Mouse (Mus musculus): ENCODE measurements around the gene Crat. TPM values are rescaled to one million over a fixed set of nuclear protein-coding genes. Genes with fewer than 3 reads are reported as not detected.

Crat gene
- polyA plus RNA-seq, 1 experiment from 2014 or later: 64.3 TPM

DNA sequence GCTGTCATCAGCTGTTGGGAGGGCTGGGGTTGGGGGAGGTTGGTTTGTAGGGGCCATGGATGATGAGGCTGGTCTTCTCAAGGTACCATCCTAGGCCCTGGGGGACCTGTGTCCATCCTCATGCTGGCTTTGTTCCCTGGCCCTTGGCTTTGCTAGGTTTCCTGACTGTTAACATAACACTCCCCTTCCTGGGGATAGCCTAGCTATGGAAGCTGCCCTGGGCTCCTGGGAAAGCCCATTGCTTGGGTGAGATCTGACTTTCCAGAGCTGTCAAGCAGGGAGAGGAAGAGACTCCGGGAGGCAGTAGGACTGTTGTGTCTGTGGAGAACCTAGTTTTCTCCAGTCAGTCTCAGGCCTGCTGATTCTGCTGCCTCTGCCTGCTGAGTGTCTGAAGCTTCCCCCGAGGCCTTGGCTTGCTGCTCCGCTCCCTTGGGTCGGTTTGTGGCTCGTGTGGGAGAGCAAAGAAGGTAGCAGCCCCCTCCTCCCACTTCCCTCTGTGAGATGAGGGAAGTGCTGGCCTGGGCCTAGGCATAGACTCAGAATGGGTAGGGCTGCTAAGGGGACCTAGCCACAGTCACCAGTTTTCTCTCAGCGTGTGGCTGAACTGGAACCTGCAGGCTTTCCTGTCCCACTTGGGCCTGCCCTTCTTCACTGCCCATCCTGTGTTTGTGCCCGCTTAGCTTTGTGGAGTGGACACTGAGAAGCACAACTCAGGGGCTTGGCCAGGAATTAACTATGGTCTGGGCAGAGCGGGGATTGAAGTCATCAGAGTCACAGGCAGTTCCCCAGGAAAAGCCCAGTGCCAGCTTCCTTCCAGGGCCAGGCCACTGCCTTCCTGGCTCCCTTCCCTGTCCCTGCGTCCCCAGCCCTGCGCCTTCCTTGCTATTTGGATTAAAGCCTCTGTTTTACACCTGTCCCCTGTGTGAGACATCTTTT lies 31.5 kb upstream of the Crat start:
- TF ChIP-seq EP300 (IDR thresholded peaks at IDR 0.05; ENCODE audit: low read depth) (no peak), CTCF (IDR thresholded peaks at IDR 0.05; ENCODE audit: low read depth) (no peak)
- no peak overlapping the region for H3K4me2 ChIP-seq (ENCODE audit: low read depth, low read length)
- H3K36me3 ChIP-seq (replicated peaks; ENCODE audit: insufficient read depth, low read length): peaks cover 58% of the 10 kb centered on the region
- no peak for DNase-seq
- H3K27me3 ChIP-seq (ENCODE audit: insufficient read depth, low read length): no peaks in the 10 kb centered on the region
- no peak overlapping the region for H3K4me3 ChIP-seq (ENCODE audit: low read depth, low read length)
- ATAC-seq: no peak
- H3K9ac ChIP-seq (replicated peaks): no peak overlapping the region
- peaks cover 30% of the 10 kb centered on the region for H3K4me1 ChIP-seq (ENCODE audit: insufficient read depth)
- 0 out of 2 replicates have a peak overlapping the region, but pooled peaks have one; percentile 51 for H3K27ac ChIP-seq (ENCODE audit: low read depth)
- WGBS (ENCODE audit: insufficient replicate concordance): 71% methylated on average over 10 of the region's 10 CpGs
- H3K9me3 ChIP-seq (ENCODE audit: low read length): no peaks in the 10 kb centered on the region

DNA sequence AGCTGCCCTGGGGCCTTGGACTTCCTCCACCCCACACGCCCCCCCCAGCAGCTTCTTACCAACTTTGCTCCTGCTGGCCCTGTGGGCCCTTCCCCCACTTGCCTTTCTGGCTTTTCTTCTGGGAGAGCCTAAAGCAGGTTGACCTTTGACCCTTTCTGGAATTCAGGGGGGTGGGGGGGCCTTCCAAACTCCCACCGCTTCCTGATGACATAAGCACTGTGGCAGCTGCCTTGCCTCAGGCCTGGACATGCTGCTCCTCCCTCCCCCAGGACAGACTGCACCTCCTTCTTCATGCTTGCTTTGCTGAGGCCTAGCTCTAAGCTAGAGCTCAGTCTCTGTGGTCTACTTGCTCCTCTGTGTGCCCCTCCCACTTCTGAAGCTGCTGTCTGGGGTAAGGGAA lies 29.7 kb upstream of the Crat start:
- no peaks in the 10 kb centered on the region for H3K9me3 ChIP-seq (ENCODE audit: low read length)
- DNase-seq: no peak
- H3K9ac ChIP-seq (replicated peaks): peak overlapping the region; percentile 13; the same call in 1 of the 2 replicates
- H3K36me3 ChIP-seq (replicated peaks; ENCODE audit: insufficient read depth, low read length): peaks cover 64% of the 10 kb centered on the region
- H3K4me2 ChIP-seq (ENCODE audit: low read depth, low read length): no peak overlapping the region
- H3K4me1 ChIP-seq (ENCODE audit: insufficient read depth): peaks cover 45% of the 10 kb centered on the region
- H3K27ac ChIP-seq (ENCODE audit: low read depth): no peak overlapping the region
- H3K27me3 ChIP-seq (ENCODE audit: insufficient read depth, low read length): no peaks in the 10 kb centered on the region
- no peak overlapping the region for H3K4me3 ChIP-seq (ENCODE audit: low read depth, low read length)
- peak; percentile 18; the same call in 1 of the 2 replicates for ATAC-seq
- TF ChIP-seq CTCF (IDR thresholded peaks at IDR 0.05; ENCODE audit: low read depth) (no peak), EP300 (IDR thresholded peaks at IDR 0.05; ENCODE audit: low read depth) (no peak)
- WGBS (ENCODE audit: insufficient replicate concordance): 61% methylated on average over 2 of the region's 2 CpGs

DNA sequence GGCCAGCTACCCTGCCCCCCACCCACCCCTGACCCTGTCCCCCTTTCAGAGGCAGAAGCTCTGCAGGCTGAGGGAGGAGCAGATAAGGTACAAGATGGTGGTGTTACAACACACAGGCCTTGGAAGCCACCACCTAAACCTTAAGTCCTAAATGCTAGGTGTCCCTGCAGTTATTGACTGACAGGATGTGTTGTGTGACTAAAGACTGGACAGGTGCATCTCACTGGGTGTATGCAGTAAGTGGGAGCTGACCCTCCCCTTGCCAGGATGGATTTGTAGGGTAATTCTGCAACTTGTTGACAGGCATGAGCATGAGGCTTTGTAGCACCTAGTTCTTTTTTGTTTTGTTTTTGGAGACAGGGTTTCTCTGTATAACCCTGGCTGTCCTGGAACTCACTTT lies 28.8 kb upstream of the Crat start:
- Histone ChIP-seq H3K4me3 (ENCODE audit: low read depth, low read length) (no peak overlapping the region), H3K36me3 (replicated peaks; ENCODE audit: insufficient read depth, low read length) (peaks cover 66% of the 10 kb centered on the region), H3K4me1 (ENCODE audit: insufficient read depth) (peaks cover 45% of the 10 kb centered on the region), H3K9ac (replicated peaks) (no peak overlapping the region), H3K27me3 (ENCODE audit: insufficient read depth, low read length) (no peaks in the 10 kb centered on the region), H3K9me3 (ENCODE audit: low read length) (no peaks in the 10 kb centered on the region), H3K4me2 (ENCODE audit: low read depth, low read length) (no peak overlapping the region), H3K27ac (ENCODE audit: low read depth) (no peak overlapping the region)
- DNase-seq (no peak), ATAC-seq (no peak)
- no peak for TF ChIP-seq CTCF (IDR thresholded peaks at IDR 0.05; ENCODE audit: low read depth)
- TF ChIP-seq EP300 (IDR thresholded peaks at IDR 0.05; ENCODE audit: low read depth): no peak

DNA sequence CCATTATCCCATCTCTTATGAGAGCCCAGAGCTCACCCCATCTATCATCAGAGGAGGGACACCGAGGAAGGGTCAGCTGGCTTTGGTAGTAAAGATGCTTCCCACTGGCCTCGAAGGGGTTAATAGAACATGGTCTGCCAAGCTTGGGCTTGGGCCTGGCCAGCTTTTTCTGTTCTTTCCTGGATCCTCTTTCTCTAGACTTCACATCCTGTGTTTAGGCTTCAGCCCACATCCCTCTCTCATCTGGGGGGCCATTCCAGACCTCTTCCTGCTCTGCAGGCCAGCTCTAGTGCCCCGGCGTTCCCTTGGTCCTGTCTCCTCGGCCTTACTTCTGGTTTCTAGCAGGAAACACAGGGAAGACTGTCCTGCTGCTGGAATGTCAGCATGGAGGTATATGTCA lies 28.4 kb upstream of the Crat start:
- Histone ChIP-seq H3K9ac (replicated peaks) (no peak overlapping the region), H3K4me3 (ENCODE audit: low read depth, low read length) (no peak overlapping the region), H3K36me3 (replicated peaks; ENCODE audit: insufficient read depth, low read length) (peaks cover 66% of the 10 kb centered on the region), H3K4me2 (ENCODE audit: low read depth, low read length) (no peak overlapping the region), H3K9me3 (ENCODE audit: low read length) (no peaks in the 10 kb centered on the region), H3K27me3 (ENCODE audit: insufficient read depth, low read length) (no peaks in the 10 kb centered on the region), H3K4me1 (ENCODE audit: insufficient read depth) (peaks cover 45% of the 10 kb centered on the region), H3K27ac (ENCODE audit: low read depth) (0 out of 2 replicates have a peak overlapping the region, but pooled peaks have one; percentile 22)
- 83% methylated on average over 5 of the region's 5 CpGs for WGBS (ENCODE audit: insufficient replicate concordance)
- ATAC-seq (no peak), DNase-seq (no peak)
- TF ChIP-seq CTCF (IDR thresholded peaks at IDR 0.05; ENCODE audit: low read depth): no peak
- TF ChIP-seq EP300 (IDR thresholded peaks at IDR 0.05; ENCODE audit: low read depth): no peak

DNA sequence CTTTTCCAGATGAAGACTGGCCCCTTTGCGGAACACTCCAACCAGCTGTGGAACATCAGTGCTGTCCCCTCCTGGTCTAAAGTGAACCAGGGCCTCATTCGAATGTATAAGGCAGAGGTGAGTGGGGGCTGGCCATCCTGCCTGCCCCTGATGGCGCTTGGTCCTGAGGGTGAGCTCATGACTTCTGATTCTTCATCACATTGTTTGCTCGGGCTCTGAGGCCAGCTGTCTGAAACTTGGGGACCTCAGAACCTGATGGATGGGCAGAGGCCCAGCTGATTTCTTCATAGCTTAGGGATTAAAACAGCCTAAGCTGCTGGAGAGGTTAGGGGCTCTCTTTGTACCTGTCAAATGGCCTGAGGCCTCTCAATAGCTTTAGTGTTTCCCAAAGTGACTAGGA lies 27.7 kb upstream of the Crat start:
- no peak overlapping the region; the same call in 1 of the 2 replicates for H3K9ac ChIP-seq (replicated peaks)
- peaks cover 45% of the 10 kb centered on the region for H3K4me1 ChIP-seq (ENCODE audit: insufficient read depth)
- DNase-seq: no peak
- no peaks in the 10 kb centered on the region for H3K9me3 ChIP-seq (ENCODE audit: low read length)
- TF ChIP-seq EP300 (IDR thresholded peaks at IDR 0.05; ENCODE audit: low read depth): no peak
- TF ChIP-seq CTCF (IDR thresholded peaks at IDR 0.05; ENCODE audit: low read depth): no peak
- WGBS (ENCODE audit: insufficient replicate concordance): 74% methylated on average over 4 of the region's 4 CpGs
- H3K27ac ChIP-seq (ENCODE audit: low read depth): 0 out of 2 replicates have a peak overlapping the region, but pooled peaks have one; percentile 22
- H3K27me3 ChIP-seq (ENCODE audit: insufficient read depth, low read length): no peaks in the 10 kb centered on the region
- no peak for ATAC-seq
- H3K36me3 ChIP-seq (replicated peaks; ENCODE audit: insufficient read depth, low read length): peaks cover 69% of the 10 kb centered on the region
- no peak overlapping the region for H3K4me3 ChIP-seq (ENCODE audit: low read depth, low read length)
- H3K4me2 ChIP-seq (ENCODE audit: low read depth, low read length): no peak overlapping the region

DNA sequence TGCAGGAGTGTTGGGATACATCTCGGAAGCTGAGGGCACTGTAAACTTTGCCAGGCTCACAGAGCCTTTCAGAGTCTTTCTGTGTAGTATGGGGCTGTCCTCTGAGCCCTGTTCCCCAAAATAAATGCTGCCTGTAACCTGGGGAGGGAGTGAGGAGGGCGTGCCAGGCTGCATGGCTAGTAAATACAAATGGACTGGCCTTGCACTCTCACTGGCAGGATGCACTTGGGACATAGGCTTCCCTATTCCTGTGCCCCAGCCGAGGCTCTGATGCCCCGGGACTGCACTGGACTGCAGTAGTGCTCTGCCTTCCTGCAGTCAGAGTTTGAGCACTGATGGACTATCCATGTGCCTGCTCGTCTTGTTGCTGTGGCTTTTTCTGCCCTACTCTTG lies 26.9 kb upstream of the Crat start:
- H3K9ac ChIP-seq (replicated peaks): peak overlapping the region; percentile 45
- no peaks in the 10 kb centered on the region for H3K27me3 ChIP-seq (ENCODE audit: insufficient read depth, low read length)
- peaks cover 45% of the 10 kb centered on the region for H3K4me1 ChIP-seq (ENCODE audit: insufficient read depth)
- no peak for TF ChIP-seq CTCF (IDR thresholded peaks at IDR 0.05; ENCODE audit: low read depth)
- H3K4me3 ChIP-seq (ENCODE audit: low read depth, low read length): 0 out of 2 replicates have a peak overlapping the region, but pooled peaks have one; percentile 2
- H3K4me2 ChIP-seq (ENCODE audit: low read depth, low read length): peak overlapping the region; percentile 55
- H3K9me3 ChIP-seq (ENCODE audit: low read length): no peaks in the 10 kb centered on the region
- DNase-seq (no peak), ATAC-seq (no peak)
- WGBS (ENCODE audit: insufficient replicate concordance): 58% methylated on average over 5 of the region's 5 CpGs
- H3K27ac ChIP-seq (ENCODE audit: low read depth): peak overlapping the region; percentile 95
- peaks cover 71% of the 10 kb centered on the region for H3K36me3 ChIP-seq (replicated peaks; ENCODE audit: insufficient read depth, low read length)
